Mouse (Mus musculus): ENCODE measurements around the gene Dicer1.

- TF ChIP-seq POLR2A (IDR thresholded peaks at IDR 0.05; ENCODE audit: low read depth, low read length) (no peak), CTCF (IDR thresholded peaks at IDR 0.05; ENCODE audit: extremely low read depth, insufficient read length, insufficient replicate concordance, low read depth, low read length) (no peak)
Observed at GRCm38 (mm10) chr12:104737666-104738065, 14.1 kb downstream of the Dicer1 start.
